Mouse (Mus musculus): ENCODE results near the gene Olfr672. TPM values are rescaled to one million over a fixed set of nuclear protein-coding genes. Genes with fewer than 3 reads are reported as not detected.
"Not testable (repeated sequence)": the region's sequence is repeated elsewhere in the genome, so short reads cannot be mapped to it uniquely, and the experiment has no call there.

Gene Olfr672
- total RNA-seq (2021) = not detected
- long read RNA-seq, experiment 1 = 0 reads
- long read RNA-seq, experiment 2 = 0 reads

GRCm38 (mm10) chr7:105001929-105002328, at the start of gene Olfr672:
Olfr672 (minus strand) TSS chr7:105002029.
- Histone ChIP-seq H3K4me3 (no peak within 1 kb of the TSS), H3K27ac (no peak within 1 kb of the TSS)
- intact Hi-C loops (cut with DNase I) = no loop called here
- no peak for DNase-seq
- TF ChIP-seq CTCF (IDR thresholded peaks at IDR 0.05) = no peak

GRCm38 (mm10) chr7:105033836-105034235, 32.0 kb upstream of the Olfr672 start:
- H3K27ac ChIP-seq; H3K4me3 ChIP-seq; DNase-seq; intact Hi-C loops (cut with DNase I): not testable (repeated sequence)

- no peak for TF ChIP-seq CTCF (IDR thresholded peaks at IDR 0.05)
- Histone ChIP-seq H3K27ac (no peak within 1 kb of the TSS), H3K4me3 (no peak within 1 kb of the TSS)
- intact Hi-C loops (cut with DNase I) = no loop called here
- DNase-seq = no peak
These were observed 30.6 kb upstream of the Olfr672 start, which contains the start of gene Olfr676 for GRCm38 (mm10) chr7:105032398-105032797. Olfr676 (plus strand) TSS chr7:105032698.

- H3K27ac ChIP-seq = no peak within 1 kb of the TSS
- DNase-seq = no peak
- TF ChIP-seq CTCF (IDR thresholded peaks at IDR 0.05) = no peak
- intact Hi-C loops (cut with DNase I) = no loop called here
- H3K4me3 ChIP-seq = no peak within 1 kb of the TSS
These were observed 26.5 kb upstream of the Olfr672 start, which contains the start of gene Olfr675 for GRCm38 (mm10) chr7:105028360-105028759. Olfr675 (minus strand) TSS chr7:105028460.

GRCm38 (mm10) chr7:105022530-105022929, 20.7 kb upstream of the Olfr672 start:
- Histone ChIP-seq H3K4me3 (no peak overlapping the region), H3K27ac (no peak overlapping the region)
- TF ChIP-seq CTCF (IDR thresholded peaks at IDR 0.05) = no peak
- no peak for DNase-seq
- intact Hi-C loops (cut with DNase I) = no loop called here

GRCm38 (mm10) chr7:104979026-104979425, 22.8 kb downstream of the Olfr672 start, which contains the start of gene Olfr671:
Olfr671 (minus strand) TSS chr7:104979126.
- intact Hi-C loops (cut with DNase I) = no loop called here
- no peak for TF ChIP-seq CTCF (IDR thresholded peaks at IDR 0.05)
- no peak for DNase-seq
- Histone ChIP-seq H3K4me3 (no peak within 1 kb of the TSS), H3K27ac (no peak within 1 kb of the TSS)

- H3K4me3 ChIP-seq; DNase-seq; intact Hi-C loops (cut with DNase I); H3K27ac ChIP-seq: not testable (repeated sequence)
These were observed 29.3 kb downstream of the Olfr672 start for GRCm38 (mm10) chr7:104972507-104972906.

- no peak within 1 kb of the TSS for H3K4me3 ChIP-seq
- no peak for TF ChIP-seq CTCF (IDR thresholded peaks at IDR 0.05)
- no peak within 1 kb of the TSS for H3K27ac ChIP-seq
- intact Hi-C loops (cut with DNase I) = no loop called here
- DNase-seq = no peak
These were observed 39.3 kb downstream of the Olfr672 start, which contains the start of gene Olfr670 for GRCm38 (mm10) chr7:104962520-104962919. Olfr670 (minus strand) TSS chr7:104962620.

- H3K4me3 ChIP-seq; DNase-seq; H3K27ac ChIP-seq; intact Hi-C loops (cut with DNase I): not testable (repeated sequence)
These were observed 51.6 kb downstream of the Olfr672 start for GRCm38 (mm10) chr7:104950234-104950633.

Other genes starting within 250 kb of the Olfr672 start
- not detected for gene Usp17le, start 224.6 kb downstream of the Olfr672 start, total RNA-seq (2021)
- gene Usp17lb, start 159.4 kb downstream of the Olfr672 start, total RNA-seq (2021) = not detected
- gene Usp17la, start 145.0 kb downstream of the Olfr672 start, total RNA-seq (2021) = not detected
- not detected for gene Olfr665, start 124.0 kb downstream of the Olfr672 start, total RNA-seq (2021)
- gene Olfr666, start 106.1 kb downstream of the Olfr672 start, total RNA-seq (2021) = not detected
- not detected for gene Olfr667, start 80.5 kb downstream of the Olfr672 start, total RNA-seq (2021)
- gene Olfr668, start 74.0 kb downstream of the Olfr672 start, total RNA-seq (2021) = not detected
- gene Olfr669, start 67.8 kb downstream of the Olfr672 start, total RNA-seq (2021) = not detected
- gene Olfr670, start 39.4 kb downstream of the Olfr672 start, total RNA-seq (2021) = not detected
- not detected for gene Olfr671, start 22.9 kb downstream of the Olfr672 start, total RNA-seq (2021)
- not detected for gene Olfr675, start 26.4 kb upstream of the Olfr672 start, total RNA-seq (2021)
- gene Olfr676, start 30.7 kb upstream of the Olfr672 start, total RNA-seq (2021) = not detected
- gene Olfr677, start 49.3 kb upstream of the Olfr672 start, total RNA-seq (2021) = not detected
- not detected for gene Olfr678, start 62.4 kb upstream of the Olfr672 start, total RNA-seq (2021)
- gene Olfr679, start 79.2 kb upstream of the Olfr672 start, total RNA-seq (2021) = not detected
- not detected for gene Olfr680-ps1, start 90.8 kb upstream of the Olfr672 start, total RNA-seq (2021)
- not detected for gene Olfr681, start 114.8 kb upstream of the Olfr672 start, total RNA-seq (2021)
- gene Olfr683, start 145.0 kb upstream of the Olfr672 start, total RNA-seq (2021) = not detected
- gene Olfr684, start 161.6 kb upstream of the Olfr672 start, total RNA-seq (2021) = not detected
- gene Olfr685, start 184.0 kb upstream of the Olfr672 start, total RNA-seq (2021) = not detected
- not detected for gene Olfr686, start 205.5 kb upstream of the Olfr672 start, total RNA-seq (2021)

Measured in gastrocnemius, adult 2 months (tissue).